Comparison of ENCODE assay signal across 14 mouse cellular contexts in the genomic region with DNA sequence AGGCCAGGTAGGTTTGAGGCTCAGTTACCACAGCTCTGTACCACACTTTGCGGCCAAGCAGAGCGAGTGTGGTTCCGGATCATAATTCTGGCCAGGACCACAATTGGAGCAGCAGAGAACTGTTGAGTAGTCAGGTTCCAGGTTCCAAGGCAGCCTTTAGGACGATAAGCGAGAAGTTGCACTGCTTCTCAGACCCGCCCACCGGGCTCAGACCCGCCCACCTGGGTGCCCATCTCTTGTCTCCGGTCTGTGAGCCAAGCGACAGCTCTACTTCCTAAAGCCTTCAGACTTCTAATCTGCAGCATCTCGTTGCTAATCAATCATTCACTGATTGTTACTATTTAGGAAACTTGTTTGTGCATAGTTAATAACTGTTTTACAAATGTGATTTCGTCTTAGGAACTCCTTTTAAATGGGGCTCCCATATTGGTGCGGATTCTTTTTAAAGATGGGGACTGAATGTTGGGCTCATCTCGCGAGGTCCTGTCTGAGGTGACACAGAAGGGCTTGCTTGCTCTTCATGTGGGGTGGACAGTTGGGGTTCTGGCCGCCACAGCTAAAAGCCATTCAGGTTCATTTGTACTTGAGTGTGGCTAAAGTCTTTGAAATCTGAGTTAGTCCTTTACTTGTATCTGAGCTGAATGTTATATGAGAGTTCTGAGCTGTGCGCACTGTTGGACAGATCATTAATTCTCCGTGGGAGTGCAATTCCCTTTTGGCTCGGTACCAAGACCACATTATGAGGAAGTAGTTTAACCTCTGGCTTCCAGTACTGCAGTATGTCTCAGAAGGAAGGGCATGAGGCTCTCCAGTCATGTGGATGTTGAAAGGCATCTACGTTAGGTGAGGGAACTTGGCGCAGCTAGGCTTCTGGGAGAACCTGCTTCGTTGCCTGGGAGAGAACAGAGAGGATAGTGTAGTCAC. TPM values are rescaled to one million over a fixed set of nuclear protein-coding genes. Genes with fewer than 3 reads are reported as not detected.
A peak's percentile ranks its signal among the peaks of the same experiment; 100 is the strongest.
DNase-seq lines count a peak whose midpoint lies in the region.
"Had no signal": no experiment of that assay in that cellular context is flagged by ENCODE, and none has a peak within 500 bp of the region (broad histone marks: within the 10 kb centered on the region; RNA-seq: fewer than 3 reads in every experiment).

No protein-coding gene starts in this region.

- peak; percentile 22 for DNase-seq in adrenal gland, postnatal 14 days
- DNase-seq in adrenal gland, adult 18-20 months (ENCODE audit: low spot score in 2 of 2) = no peak
- DNase-seq in forelimb bud, embryonic 11.5 days (ENCODE audit: low read depth, low spot score) = peak; percentile 57
- DNase-seq in kidney, postnatal 36 days = peak; percentile 59 to 74
- DNase-seq in monocyte, adult 2 months (ENCODE audit: low read depth in 1 of 2, low spot score in 2 of 2) = peak; percentile 18 to 30
- no peak for DNase-seq in frontal cortex, adult 2 months (ENCODE audit: extremely low spot score in 1 of 2, low spot score in 1 of 2)
- DNase-seq in right cerebral cortex, adult 18-20 months = no peak
- DNase-seq in gastrocnemius, postnatal 36 days = no peak
- DNase-seq: cerebellum, adult 2 months; heart, adult 11 months; thymus, adult 18-20 months had no signal

- intact Hi-C loops in gastrocnemius, postnatal 36 days (cut with DNase I) = loop anchor here (5.0 kb wide), 1 partner anchor 268 kb away; no protein-coding TSS in a partner anchor

RNA-seq across cellular contexts. Expression of a gene that starts 28.9 kb away (rescaled TPM):
- not detected in 2 replicates for total RNA-seq in adrenal gland, postnatal 14 days (2021)
- not detected for total RNA-seq in adrenal gland, adult 18-20 months (2021)
- 0.42 and 0.46 TPM in 2 replicates for polyA plus RNA-seq in frontal cortex, adult 2 months (2012; rRNA removed)
- total RNA-seq in gastrocnemius, postnatal 36 days (2021) = not detected
- polyA plus RNA-seq: erythroblast, embryonic 14.5 days; liver, embryonic 15.5 days; neural tube, embryonic 13.5 days had no signal

RNA-seq across cellular contexts. Expression of a gene that starts 36.3 kb away (rescaled TPM):
- total RNA-seq in adrenal gland, postnatal 14 days (2021) = 0.30 and 0.75 TPM in 2 replicates
- not detected for total RNA-seq in adrenal gland, adult 18-20 months (2021)
- polyA plus RNA-seq in frontal cortex, adult 2 months (2012; rRNA removed) = 1.3 and 2.6 TPM in 2 replicates
- total RNA-seq in gastrocnemius, postnatal 36 days (2021) = under 1 TPM; 0.30 to 0.36 TPM
- polyA plus RNA-seq: erythroblast, embryonic 14.5 days had no signal

Comparison
In these comparisons a context has a peak if more than half of its experiments do, and no peak if none do; other contexts are left out.
1. DNase-seq: peak in adrenal gland, postnatal 14 days (single experiment), forelimb bud, embryonic 11.5 days (single experiment), kidney, postnatal 36 days (2 of 2) and monocyte, adult 2 months (2 of 2); none in adrenal gland, adult 18-20 months (0 of 2), frontal cortex, adult 2 months (0 of 2), right cerebral cortex, adult 18-20 months (single experiment) and gastrocnemius, postnatal 36 days (0 of 2).